Mouse (Mus musculus) embryonic facial prominence, embryonic 15.5 days (tissue): ENCODE measurements around the gene Baiap2l2. TPM values are rescaled to one million over a fixed set of nuclear protein-coding genes. Genes with fewer than 3 reads are reported as not detected.
A peak's percentile ranks its signal among the peaks of the same experiment; 100 is the strongest.
"Not testable (repeated sequence)": the region's sequence is repeated elsewhere in the genome, so short reads cannot be mapped to it uniquely, and the experiment has no call there.

Source experiments
- ATAC-seq: fragments of 200-750 bp; cut with Nextera tagmentation; 2 replicates; pipeline ENCODE4 v1.8.0; 2017; ENCODE audit warnings: low read depth, moderate TSS enrichment; ENCODE audit not compliant: insufficient number of reproducible peaks, low FRiP score, low TSS enrichment
- H3K27ac ChIP-seq: fragments of 300-500 bp; sonication (generic); replicated peaks from 2 replicates; pipeline ENCODE4 v1.5.1; 2015; ENCODE audit warnings: mild to moderate bottlenecking, inconsistent platforms
- H3K27me3 ChIP-seq: fragments of 300-500 bp; sonication (generic); 2 replicates; pipeline ENCODE4 v1.6.1; 2015; ENCODE audit warnings: inconsistent platforms
- H3K36me3 ChIP-seq: fragments of 300-500 bp; sonication (generic); 2 replicates; pipeline ENCODE4 v1.6.1; 2015; ENCODE audit warnings: mild to moderate bottlenecking, inconsistent platforms
- H3K4me1 ChIP-seq: fragments of 300-500 bp; sonication (generic); 2 replicates; pipeline ENCODE4 v1.6.1; 2015; ENCODE audit warnings: inconsistent platforms
- H3K4me2 ChIP-seq: fragments of 300-500 bp; sonication (generic); replicated peaks from 2 replicates; pipeline ENCODE4 v1.6.1; 2015; ENCODE audit warnings: mild to moderate bottlenecking, inconsistent platforms
- H3K4me3 ChIP-seq: fragments of 300-500 bp; sonication (generic); replicated peaks from 2 replicates; pipeline ENCODE4 v1.5.1; 2015; ENCODE audit warnings: mild to moderate bottlenecking, inconsistent platforms
- H3K9ac ChIP-seq: fragments of 300-500 bp; sonication (generic); 2 replicates; pipeline ENCODE4 v1.6.1; 2015; ENCODE audit warnings: inconsistent platforms
- H3K9me3 ChIP-seq: fragments of 300-500 bp; sonication (generic); replicated peaks from 2 replicates; pipeline ENCODE4 v1.6.1; 2016; ENCODE audit warnings: inconsistent platforms
- WGBS: fragments of 180-500 bp; shearing (Covaris S2); methylation state at CpG from one replicate; pipeline ENCODE4 v1.1.7; 2015; 5-methylcytosine and 5-hydroxymethylcytosine counted together
- polyA plus RNA-seq: library from polyadenylated mRNA; unstranded; fragments of >200 nt; fragmentation: Nextera tagmentation; extraction: Ambion mirVana; gene quantifications from 2 replicates; pipeline ENCODE4 v1.2.1, GENCODE M21; 2015

The Baiap2l2 gene
- polyA plus RNA-seq, 1 experiment from 2014 or later: 18.5 TPM

DNA sequence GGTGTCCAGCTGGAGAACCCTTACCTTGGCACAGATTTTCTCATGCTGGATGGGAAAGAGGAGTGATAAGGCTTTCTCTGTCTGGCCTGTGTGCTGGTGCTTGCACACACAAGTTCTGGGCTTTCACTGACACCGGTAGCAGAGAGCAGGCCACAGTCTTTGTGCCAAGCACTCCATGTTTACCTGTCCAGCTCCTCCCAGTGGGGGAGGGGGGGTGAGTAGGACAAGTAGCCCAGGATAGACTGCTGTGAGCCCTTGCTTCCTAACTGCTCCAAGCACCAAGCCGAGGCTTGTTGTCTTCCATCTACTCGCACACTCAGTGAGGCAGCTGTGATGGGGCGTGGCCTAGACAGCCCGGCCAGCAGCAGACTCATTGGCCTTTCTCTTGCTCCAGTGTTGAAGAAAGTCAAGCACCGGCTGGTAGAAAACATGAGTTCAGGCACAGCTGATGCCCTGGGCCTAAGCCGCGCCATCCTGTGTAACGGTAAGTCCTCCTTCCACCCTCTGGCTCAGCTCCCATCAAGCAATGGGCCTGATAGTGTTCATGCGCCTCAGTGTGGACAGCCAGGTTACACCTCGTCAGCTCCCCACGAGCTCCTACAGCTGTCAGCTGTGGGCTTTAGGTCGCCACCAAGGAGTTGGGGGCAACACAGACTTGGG lies 42.6 kb downstream of the Baiap2l2 start:
- no peak overlapping the region for H3K4me2 ChIP-seq
- H3K36me3 ChIP-seq: peaks cover 78% of the 10 kb centered on the region
- no peak overlapping the region for H3K4me3 ChIP-seq
- no peaks in the 10 kb centered on the region for H3K9me3 ChIP-seq
- peak overlapping the region; percentile 34 for H3K27ac ChIP-seq
- 65% methylated on average over 13 of the region's 13 CpGs for WGBS
- ATAC-seq: peak; percentile 16
- peaks cover 12% of the 10 kb centered on the region for H3K4me1 ChIP-seq
- no peak overlapping the region for H3K9ac ChIP-seq
- H3K27me3 ChIP-seq: no peaks in the 10 kb centered on the region

DNA sequence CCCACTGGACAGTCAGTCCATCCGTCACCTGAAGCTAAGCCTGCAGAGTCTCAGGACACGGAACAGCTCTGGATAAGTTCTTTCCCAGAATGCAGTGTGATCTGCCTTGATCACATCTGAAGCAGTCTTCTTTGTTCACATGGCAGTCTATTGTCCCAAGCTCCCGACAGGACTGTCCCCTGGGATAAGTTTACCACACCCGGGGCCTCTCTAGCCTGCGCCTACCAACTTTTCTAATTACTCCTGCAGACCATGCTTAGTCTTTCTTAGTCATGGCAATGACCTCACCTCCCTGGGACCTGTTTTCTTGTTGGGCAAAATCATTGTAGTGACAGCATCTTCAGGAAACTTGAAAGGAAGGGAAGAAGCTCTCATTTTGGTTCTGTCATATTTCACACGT lies 47.3 kb downstream of the Baiap2l2 start:
- Histone ChIP-seq H3K9ac (no peak overlapping the region), H3K27ac (no peak overlapping the region), H3K4me1 (no peaks in the 10 kb centered on the region; the same call in 1 of the 2 replicates), H3K36me3 (peaks cover 81% of the 10 kb centered on the region), H3K9me3 (no peaks in the 10 kb centered on the region), H3K27me3 (no peaks in the 10 kb centered on the region), H3K4me3 (no peak overlapping the region), H3K4me2 (no peak overlapping the region)
- ATAC-seq: no peak
- 85% methylated on average over 6 of the region's 6 CpGs for WGBS

DNA sequence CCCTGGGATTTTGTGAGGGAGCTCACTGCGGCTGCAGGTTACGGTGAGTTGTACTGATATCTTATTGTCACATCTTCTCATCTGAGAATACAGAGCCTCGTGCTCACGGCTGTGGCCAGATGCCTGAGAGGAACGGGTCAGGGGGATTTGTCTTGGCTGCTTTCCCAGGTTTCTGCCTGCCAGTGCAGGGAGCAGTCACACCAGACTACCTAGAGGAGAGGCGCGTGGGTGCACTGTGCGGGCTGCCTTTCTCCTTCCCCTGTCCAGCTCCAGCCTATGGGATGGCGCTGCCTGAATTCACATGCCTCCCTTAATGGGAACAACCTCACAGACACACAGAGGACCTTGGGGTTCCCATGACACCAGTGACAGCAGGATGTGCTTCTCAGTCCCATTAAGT lies 50.1 kb downstream of the Baiap2l2 start:
- Histone ChIP-seq H3K27ac (no peak overlapping the region), H3K9ac (no peak overlapping the region), H3K9me3 (no peaks in the 10 kb centered on the region), H3K36me3 (peaks cover 81% of the 10 kb centered on the region), H3K4me3 (no peak overlapping the region), H3K4me1 (no peaks in the 10 kb centered on the region; the same call in 1 of the 2 replicates), H3K4me2 (no peak overlapping the region), H3K27me3 (no peaks in the 10 kb centered on the region)
- no peak for ATAC-seq
- WGBS: 77% methylated on average over 9 of the region's 9 CpGs

GRCm38 (mm10) chr15:79229058-79229821 lies 56.1 kb downstream of the Baiap2l2 start, which contains the start of the genes Pick1 and Gm49486:
Gene Pick1 (plus strand): TSS chr15:79229173.
Gene Gm49486 (plus strand): TSS chr15:79229391.
- WGBS: under 1% methylated on average over 51 of the region's 51 CpGs
- peak within 1 kb of the TSS; percentile 97 for H3K27ac ChIP-seq
- peaks cover 29% of the 10 kb centered on the region; the same call in 1 of the 2 replicates for H3K36me3 ChIP-seq
- peak within 1 kb of the TSS; percentile 94 for H3K4me3 ChIP-seq
- peak within 1 kb of the TSS; percentile 96 for H3K4me2 ChIP-seq
- H3K4me1 ChIP-seq: peaks cover 15% of the 10 kb centered on the region
- H3K9ac ChIP-seq: peak within 1 kb of the TSS; percentile 77
- no peaks in the 10 kb centered on the region for H3K27me3 ChIP-seq
- peak; percentile 88 for ATAC-seq
- H3K9me3 ChIP-seq: no peaks in the 10 kb centered on the region

DNA sequence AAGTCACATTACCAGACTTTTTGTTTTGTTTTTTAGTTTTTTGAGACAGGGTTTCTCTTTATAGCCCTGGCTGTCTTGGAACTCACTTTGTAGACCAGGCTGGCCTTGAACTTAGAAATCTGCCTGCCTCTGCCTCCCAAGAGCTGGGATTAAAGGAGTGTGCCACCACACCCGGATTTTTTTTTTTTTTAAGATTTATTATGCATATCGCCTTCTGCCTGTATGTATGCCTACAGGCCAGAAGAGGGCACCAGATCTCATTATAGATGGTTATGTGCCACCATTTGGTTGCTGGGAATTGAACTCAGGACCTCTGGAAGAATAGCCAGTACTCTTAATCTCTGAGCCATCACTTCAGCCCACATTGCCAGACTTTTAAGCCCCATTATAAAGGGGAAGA lies 59.6 kb downstream of the Baiap2l2 start:
- H3K9ac ChIP-seq, H3K36me3 ChIP-seq, H3K4me3 ChIP-seq, H3K9me3 ChIP-seq, ATAC-seq, H3K27ac ChIP-seq, H3K4me2 ChIP-seq, H3K27me3 ChIP-seq: not testable (repeated sequence)
- 59% methylated on average over 2 of the region's 2 CpGs for WGBS
- peaks cover 15% of the 10 kb centered on the region for H3K4me1 ChIP-seq

GRCm38 (mm10) chr15:79224685-79225084 lies 60.7 kb downstream of the Baiap2l2 start:
- ATAC-seq: no peak
- Histone ChIP-seq H3K4me3 (no peak overlapping the region), H3K27ac (no peak overlapping the region), H3K9me3 (no peaks in the 10 kb centered on the region), H3K4me1 (peaks cover 10% of the 10 kb centered on the region), H3K36me3 (no peaks in the 10 kb centered on the region), H3K4me2 (no peak overlapping the region), H3K9ac (no peak overlapping the region), H3K27me3 (no peaks in the 10 kb centered on the region)
- 8% methylated on average over 5 of the region's 5 CpGs for WGBS

- Histone ChIP-seq H3K27me3 (no peaks in the 10 kb centered on the region), H3K36me3 (no peaks in the 10 kb centered on the region), H3K9ac (no peak overlapping the region), H3K4me2 (no peak overlapping the region), H3K9me3 (no peaks in the 10 kb centered on the region), H3K4me1 (peaks cover 7% of the 10 kb centered on the region; the same call in 1 of the 2 replicates), H3K4me3 (no peak overlapping the region), H3K27ac (no peak overlapping the region)
- WGBS: 2% methylated on average over 5 of the region's 5 CpGs
- ATAC-seq: 0 out of 2 replicates have a peak, but pooled peaks have one; percentile 16
Measured at GRCm38 (mm10) chr15:79223641-79224040, 61.7 kb downstream of the Baiap2l2 start.

DNA sequence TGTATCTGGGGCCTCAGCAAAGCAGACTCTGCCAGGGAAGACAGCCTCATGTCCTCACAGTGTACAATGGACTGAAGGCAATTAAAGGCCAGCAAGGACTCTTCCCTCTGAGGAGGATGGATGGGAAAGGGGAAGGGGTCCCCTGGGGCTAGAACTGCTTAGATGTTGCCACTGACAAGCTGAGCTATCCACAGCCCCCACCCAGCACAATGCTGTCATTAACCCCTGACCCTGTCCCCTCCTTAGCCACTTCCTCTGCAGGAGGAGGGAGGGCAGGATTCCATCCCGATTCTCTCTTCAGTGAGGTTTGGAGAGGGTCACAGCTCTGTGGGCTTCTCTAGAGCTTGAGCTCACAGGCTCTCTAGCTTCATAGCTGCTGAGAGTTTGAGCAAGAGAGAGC lies 65.8 kb downstream of the Baiap2l2 start:
- Histone ChIP-seq H3K9ac (no peak overlapping the region), H3K9me3 (no peaks in the 10 kb centered on the region), H3K36me3 (no peaks in the 10 kb centered on the region), H3K4me3 (no peak overlapping the region), H3K4me1 (0 out of 2 replicates have a peak, but pooled peaks cover 2% of the 10 kb centered on the region), H3K4me2 (no peak overlapping the region), H3K27ac (no peak overlapping the region), H3K27me3 (no peaks in the 10 kb centered on the region)
- ATAC-seq: no peak
- 0% methylated on average over 1 of the region's 1 CpGs for WGBS

DNA sequence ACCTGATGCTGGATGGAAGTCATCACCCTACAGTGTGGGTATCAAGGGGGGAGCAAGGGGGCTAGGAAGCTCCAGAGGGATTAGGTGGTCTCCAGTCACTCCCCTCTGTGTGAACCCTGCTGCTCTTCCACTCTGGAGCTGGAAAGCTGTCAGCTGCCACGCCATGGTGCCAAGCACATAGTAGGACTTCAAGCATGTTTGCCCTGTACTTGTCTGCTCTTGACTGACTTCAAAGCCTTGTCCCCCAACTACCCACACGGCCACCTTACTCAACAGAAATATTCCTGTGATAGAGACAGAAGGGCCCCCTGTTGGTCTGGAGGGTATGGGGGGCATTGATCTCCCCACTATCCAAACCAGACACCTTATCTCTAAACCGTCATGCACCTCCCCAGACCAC lies 69.1 kb downstream of the Baiap2l2 start:
- Histone ChIP-seq H3K27ac (no peak overlapping the region), H3K36me3 (no peaks in the 10 kb centered on the region), H3K4me2 (no peak overlapping the region), H3K9ac (no peak overlapping the region), H3K27me3 (no peaks in the 10 kb centered on the region), H3K9me3 (no peaks in the 10 kb centered on the region), H3K4me3 (no peak overlapping the region), H3K4me1 (no peaks in the 10 kb centered on the region)
- ATAC-seq: no peak
- WGBS: 81% methylated on average over 3 of the region's 3 CpGs

- Histone ChIP-seq H3K4me2 (no peak overlapping the region), H3K4me3 (no peak overlapping the region), H3K36me3 (no peaks in the 10 kb centered on the region), H3K4me1 (no peaks in the 10 kb centered on the region), H3K27me3 (no peaks in the 10 kb centered on the region), H3K27ac (0 out of 2 replicates have a peak overlapping the region, but pooled peaks have one; percentile 12), H3K9me3 (no peaks in the 10 kb centered on the region), H3K9ac (no peak overlapping the region)
- WGBS: 66% methylated on average over 6 of the region's 6 CpGs
- no peak for ATAC-seq
Measured at GRCm38 (mm10) chr15:79213591-79213990, 71.7 kb downstream of the Baiap2l2 start.

GRCm38 (mm10) chr15:79212750-79213446 lies 72.4 kb downstream of the Baiap2l2 start:
- ATAC-seq: peak; percentile 58
- no peaks in the 10 kb centered on the region for H3K4me1 ChIP-seq
- 64% methylated on average over 26 of the region's 26 CpGs for WGBS
- H3K36me3 ChIP-seq: no peaks in the 10 kb centered on the region
- no peaks in the 10 kb centered on the region for H3K9me3 ChIP-seq
- H3K27ac ChIP-seq: 0 out of 2 replicates have a peak overlapping the region, but pooled peaks have one; percentile 12
- H3K4me3 ChIP-seq: no peak overlapping the region
- H3K4me2 ChIP-seq: no peak overlapping the region
- no peaks in the 10 kb centered on the region for H3K27me3 ChIP-seq
- no peak overlapping the region for H3K9ac ChIP-seq
